Mouse (Mus musculus) limb, embryonic 12.5 days (tissue): ENCODE results near the gene Gm3194. TPM values are rescaled to one million over a fixed set of nuclear protein-coding genes. Genes with fewer than 3 reads are reported as not detected.
"Not testable (repeated sequence)": the region's sequence is repeated elsewhere in the genome, so short reads cannot be mapped to it uniquely, and the experiment has no call there.

Experiments
- ATAC-seq: fragments of 200-750 bp; cut with Nextera tagmentation; 2 replicates; pipeline ENCODE4 v1.8.0; 2017; ENCODE audit warnings: low read depth, moderate TSS enrichment; ENCODE audit not compliant: insufficient number of reproducible peaks, insufficient read depth, low FRiP score, low TSS enrichment
- H3K27ac ChIP-seq: fragments of 300-500 bp; sonication (generic); 2 replicates; pipeline ENCODE4 v1.5.1; 2016; ENCODE audit warnings: mild to moderate bottlenecking, moderate library complexity
- H3K27me3 ChIP-seq: fragments of 300-500 bp; sonication (generic); 2 replicates; pipeline ENCODE4 v1.6.1; 2016; ENCODE audit warnings: mild to moderate bottlenecking, moderate library complexity
- H3K36me3 ChIP-seq: fragments of 300-500 bp; sonication (generic); 2 replicates; pipeline ENCODE4 v1.6.1; 2016; ENCODE audit warnings: mild to moderate bottlenecking, moderate library complexity
- H3K4me1 ChIP-seq: fragments of 300-500 bp; sonication (generic); replicated peaks from 2 replicates; pipeline ENCODE4 v1.6.1; 2016
- H3K4me2 ChIP-seq: fragments of 300-500 bp; sonication (generic); 2 replicates; pipeline ENCODE4 v1.6.1; 2016; ENCODE audit warnings: mild to moderate bottlenecking, moderate library complexity
- H3K4me3 ChIP-seq: fragments of 300-500 bp; sonication (generic); replicated peaks from 2 replicates; pipeline ENCODE4 v1.5.1; 2016; ENCODE audit warnings: mild to moderate bottlenecking
- H3K9ac ChIP-seq: fragments of 300-500 bp; sonication (generic); replicated peaks from 2 replicates; pipeline ENCODE4 v1.6.1; 2016; ENCODE audit warnings: mild to moderate bottlenecking, moderate library complexity
- H3K9me3 ChIP-seq: fragments of 300-500 bp; sonication (generic); 2 replicates; pipeline ENCODE4 v1.6.1; 2016; ENCODE audit warnings: mild to moderate bottlenecking, moderate library complexity
- WGBS: fragments of 180-500 bp; shearing (Covaris S2); methylation state at CpG from one replicate; pipeline ENCODE4 v1.1.7; 2016; 5-methylcytosine and 5-hydroxymethylcytosine counted together
- polyA plus RNA-seq: library from polyadenylated mRNA; unstranded; fragments of >200 nt; fragmentation: Nextera tagmentation; extraction: Ambion mirVana; gene quantifications from 2 replicates; pipeline ENCODE4 v1.2.1, GENCODE M21; 2016

Gene Gm3194
- 0.61 and 0.76 TPM in 2 replicates for polyA plus RNA-seq

- not testable (repeated sequence) for H3K4me2 ChIP-seq, H3K27me3 ChIP-seq, ATAC-seq, H3K4me3 ChIP-seq, H3K9me3 ChIP-seq, H3K36me3 ChIP-seq, H3K4me1 ChIP-seq, H3K9ac ChIP-seq, H3K27ac ChIP-seq
- WGBS, result no CpG with 5 or more reads among the region's 3 CpGs
These were observed at the start of gene Gm3194 for GRCm38 (mm10) chr14:5455367-5455766. Gene Gm3194, minus strand, starts transcription at chr14:5455467.

- H3K9ac ChIP-seq, H3K27me3 ChIP-seq, ATAC-seq, H3K4me3 ChIP-seq, H3K36me3 ChIP-seq, H3K9me3 ChIP-seq, H3K4me2 ChIP-seq, H3K27ac ChIP-seq, H3K4me1 ChIP-seq: not testable (repeated sequence)
- WGBS, result no CpG with 5 or more reads among the region's 35 CpGs
These were observed 46.1 kb upstream of the Gm3194 start, which contains the start of gene Gm3488 for GRCm38 (mm10) chr14:5501374-5501773. Gene Gm3488, plus strand, starts transcription at chr14:5501674.

- H3K9ac ChIP-seq, H3K4me2 ChIP-seq, ATAC-seq, H3K36me3 ChIP-seq, H3K4me3 ChIP-seq, H3K9me3 ChIP-seq, H3K27me3 ChIP-seq, H3K27ac ChIP-seq, H3K4me1 ChIP-seq: not testable (repeated sequence)
- WGBS, result 76% methylated on average over 5 of the region's 5 CpGs
These were observed 28.6 kb upstream of the Gm3194 start, which contains the start of gene Gm3187 for GRCm38 (mm10) chr14:5483907-5484306. Gene Gm3187, plus strand, starts transcription at chr14:5484207.

GRCm38 (mm10) chr14:5477730-5478129 is 22.5 kb upstream of the Gm3194 start, which contains the start of gene Gm8246:
Gene Gm8246, minus strand, starts transcription at chr14:5477830.
- not testable (repeated sequence) for H3K9me3 ChIP-seq, H3K9ac ChIP-seq, H3K36me3 ChIP-seq, ATAC-seq, H3K27me3 ChIP-seq, H3K4me2 ChIP-seq, H3K4me1 ChIP-seq, H3K27ac ChIP-seq, H3K4me3 ChIP-seq
- no CpG with 5 or more reads among the region's 3 CpGs for WGBS

GRCm38 (mm10) chr14:5460469-5460868 is 5.2 kb upstream of the Gm3194 start:
- not testable (repeated sequence) for H3K4me2 ChIP-seq, H3K9ac ChIP-seq, H3K27me3 ChIP-seq, H3K9me3 ChIP-seq, H3K27ac ChIP-seq, H3K36me3 ChIP-seq, H3K4me3 ChIP-seq, H3K4me1 ChIP-seq, ATAC-seq
- no CpG with 5 or more reads among the region's 19 CpGs for WGBS

GRCm38 (mm10) chr14:5388949-5389348 is 66.3 kb downstream of the Gm3194 start, which contains the start of gene Gm3500:
Gene Gm3500, minus strand, starts transcription at chr14:5389049.
- H3K4me2 ChIP-seq, H3K4me1 ChIP-seq, H3K27me3 ChIP-seq, H3K4me3 ChIP-seq, H3K36me3 ChIP-seq, ATAC-seq, H3K9ac ChIP-seq, H3K27ac ChIP-seq, H3K9me3 ChIP-seq: not testable (repeated sequence)
- WGBS, result no CpG with 5 or more reads among the region's 37 CpGs

Other genes starting within 250 kb of the Gm3194 start
- not detected in 2 replicates for gene Gm3526, start 194.9 kb downstream of the Gm3194 start, polyA plus RNA-seq
- not detected in 2 replicates for gene Gm3542, start 120.5 kb downstream of the Gm3194 start, polyA plus RNA-seq
- gene Gm3500, start 66.4 kb downstream of the Gm3194 start, polyA plus RNA-seq, result 0.40 TPM in 1 of 2 replicates, not detected in the other
- not detected in 2 replicates for gene Gm8246, start 22.4 kb upstream of the Gm3194 start, polyA plus RNA-seq
- not detected in 2 replicates for gene Gm3187, start 28.7 kb upstream of the Gm3194 start, polyA plus RNA-seq
- 1.00 and 1.0 TPM in 2 replicates for gene Gm3488, start 46.2 kb upstream of the Gm3194 start, polyA plus RNA-seq
- not detected in 2 replicates for gene Gm3532, start 83.0 kb upstream of the Gm3194 start, polyA plus RNA-seq
- gene Gm8265, start 177.6 kb upstream of the Gm3194 start, polyA plus RNA-seq, result not detected in 2 replicates
- not detected in 2 replicates for gene Gm9603, start 232.0 kb upstream of the Gm3194 start, polyA plus RNA-seq